Mouse (Mus musculus): ENCODE results near the gene Pde8b.

Gene Pde8b

DNA sequence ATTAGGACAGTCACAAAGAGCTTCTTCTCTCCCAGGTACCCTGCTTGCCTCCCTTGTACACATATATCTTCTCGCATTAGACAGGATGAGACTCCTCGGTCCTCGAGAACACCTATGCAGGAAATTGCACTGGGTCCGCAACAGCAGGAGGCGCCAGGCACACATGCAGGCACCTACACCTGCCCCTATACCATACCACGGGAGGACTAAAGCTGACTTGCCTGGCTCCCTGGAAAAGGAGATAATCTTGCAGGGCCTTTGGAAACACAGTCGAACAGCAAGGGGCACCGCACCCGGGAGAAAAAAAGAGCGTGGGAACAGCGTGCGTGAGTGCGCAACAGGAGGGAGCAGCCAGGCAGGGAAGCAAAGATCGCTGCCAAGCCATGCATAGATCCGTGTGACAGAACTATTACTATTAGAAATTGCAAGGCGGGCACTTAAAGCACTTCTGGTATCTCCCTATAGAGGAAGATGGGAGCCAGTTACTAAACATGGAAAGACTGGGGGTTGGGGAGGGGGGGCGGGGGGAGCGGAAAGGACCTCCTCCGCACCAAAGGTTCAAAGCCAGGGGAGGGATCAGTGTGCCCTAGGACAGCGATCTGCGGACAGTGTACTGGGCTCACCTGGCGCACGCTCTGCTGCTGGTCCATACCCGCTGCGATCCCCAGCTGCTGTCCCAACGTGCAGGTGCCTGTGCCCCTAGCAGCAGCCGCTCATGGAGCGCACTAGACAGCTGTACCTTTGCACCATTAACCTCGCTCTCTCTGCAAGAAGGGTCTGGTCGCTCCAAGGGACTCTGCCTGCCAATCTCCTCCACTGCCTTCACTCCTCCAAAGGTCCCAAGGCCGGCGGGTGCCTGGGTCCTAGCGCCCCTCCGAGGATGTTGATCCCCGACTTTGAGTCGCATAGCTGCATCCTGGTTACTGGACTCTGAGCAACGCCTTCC lies at the start of gene Pde8b:
TSS of gene Pde8b (minus strand) at position 826 of the 946 bp plus-strand sequence.
- DNase-seq (ENCODE audit: low spot score) = peak; percentile 47

DNA sequence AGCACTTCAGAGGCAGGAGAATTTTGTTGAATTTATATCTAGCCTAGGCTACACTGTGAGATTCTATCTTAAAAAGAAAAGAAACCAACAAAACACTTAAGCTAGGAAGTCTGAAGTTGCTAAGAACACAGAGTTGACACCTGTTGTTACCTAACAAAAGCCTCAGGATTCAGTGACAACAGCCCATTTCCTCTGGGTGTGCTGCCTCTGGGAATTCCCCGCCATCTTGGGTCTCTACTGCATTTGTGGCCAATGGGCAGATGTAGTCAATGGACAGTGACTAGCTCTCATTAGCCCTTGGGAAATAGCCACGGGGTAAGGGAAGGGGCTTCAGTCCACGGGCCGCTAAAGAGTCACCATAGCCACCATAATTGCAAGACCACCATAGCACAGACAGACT lies 41.8 kb upstream of the Pde8b start:
- DNase-seq (ENCODE audit: low spot score) = no peak

DNA sequence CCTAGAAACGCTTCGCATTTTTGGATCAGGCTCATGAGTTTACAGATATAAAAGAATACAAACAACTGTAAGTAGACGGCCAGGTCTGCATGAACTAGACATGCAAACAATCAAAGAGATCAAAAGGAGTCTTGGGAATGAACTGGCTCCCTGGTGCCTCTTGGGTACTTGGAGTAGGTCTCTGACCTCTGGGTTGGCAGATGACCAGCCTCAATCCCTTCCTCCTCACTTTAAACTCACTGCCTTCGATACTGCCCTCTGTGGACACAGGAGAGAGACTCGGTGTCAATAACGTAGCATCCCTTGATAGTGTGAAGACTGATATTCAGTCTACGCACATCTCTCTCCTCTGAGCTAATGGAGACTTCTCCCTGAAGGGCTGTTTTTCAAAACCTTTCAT lies 37.9 kb upstream of the Pde8b start:
- no peak for DNase-seq (ENCODE audit: low spot score)

DNA sequence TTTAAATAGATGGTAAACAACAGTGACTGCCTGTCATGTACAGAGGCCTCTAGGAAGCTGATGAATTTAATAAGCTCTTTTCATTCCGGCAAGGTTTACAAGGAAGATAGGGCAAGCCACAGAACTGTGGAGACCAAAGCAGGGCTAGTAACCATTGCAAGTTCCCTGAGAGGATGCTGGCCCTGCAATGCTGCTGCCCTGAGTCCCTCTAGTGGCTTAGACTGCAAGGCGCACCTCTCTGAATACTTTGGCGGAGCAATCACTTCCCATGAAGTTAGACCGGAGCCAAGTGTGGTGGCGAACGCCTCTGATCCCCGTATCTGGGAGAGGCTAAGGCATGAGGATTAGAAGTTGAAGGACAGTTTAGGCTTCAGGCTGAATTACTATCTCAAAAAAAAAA lies 36.9 kb upstream of the Pde8b start:
- DNase-seq (ENCODE audit: low spot score) = peak; percentile 72

DNA sequence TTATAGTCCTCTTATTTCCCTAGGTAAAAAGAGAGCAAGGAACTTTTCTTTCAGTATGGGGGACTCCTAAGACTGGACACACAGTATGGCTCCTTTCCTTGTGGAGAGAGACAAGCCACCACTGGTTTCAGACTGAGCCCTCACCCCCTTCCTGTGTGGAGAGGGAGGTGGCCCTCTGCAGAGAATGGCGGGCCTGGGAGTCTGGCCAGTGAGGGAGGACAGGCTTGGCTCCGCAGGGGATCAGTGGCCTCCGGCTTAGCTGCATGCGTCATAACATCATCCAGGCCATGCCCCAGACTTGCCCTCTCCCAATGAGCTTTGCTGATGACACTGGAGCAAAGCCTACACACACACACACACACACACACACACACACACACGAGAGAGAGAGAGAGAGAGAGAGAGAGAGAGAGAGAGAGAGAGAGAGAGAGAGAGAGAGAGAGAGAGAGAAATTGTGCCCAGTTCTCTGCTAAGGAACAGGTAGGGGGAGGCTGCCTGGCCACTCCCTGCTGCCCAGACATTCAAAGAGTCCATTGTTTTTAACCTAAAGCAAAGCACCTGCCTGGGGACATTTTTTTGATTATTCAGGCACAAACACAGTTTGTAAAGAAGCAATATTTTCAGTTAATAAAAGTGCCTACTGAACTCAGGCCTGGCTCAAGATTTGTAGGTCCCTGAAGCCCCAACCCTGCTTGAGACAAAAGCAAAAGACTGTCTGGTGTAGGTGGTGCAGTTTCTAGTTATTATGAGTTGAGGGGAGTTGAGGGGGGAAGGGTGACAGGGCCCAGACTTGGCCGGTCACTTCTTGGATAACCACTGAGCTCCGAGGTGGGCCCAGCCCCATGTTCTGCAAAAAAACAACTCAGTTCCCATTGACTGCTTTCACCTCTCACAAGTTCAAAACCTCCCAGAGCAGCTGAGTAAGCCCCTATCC lies 31.9 kb upstream of the Pde8b start:
- peak; percentile 45 for DNase-seq (ENCODE audit: low spot score)

DNA sequence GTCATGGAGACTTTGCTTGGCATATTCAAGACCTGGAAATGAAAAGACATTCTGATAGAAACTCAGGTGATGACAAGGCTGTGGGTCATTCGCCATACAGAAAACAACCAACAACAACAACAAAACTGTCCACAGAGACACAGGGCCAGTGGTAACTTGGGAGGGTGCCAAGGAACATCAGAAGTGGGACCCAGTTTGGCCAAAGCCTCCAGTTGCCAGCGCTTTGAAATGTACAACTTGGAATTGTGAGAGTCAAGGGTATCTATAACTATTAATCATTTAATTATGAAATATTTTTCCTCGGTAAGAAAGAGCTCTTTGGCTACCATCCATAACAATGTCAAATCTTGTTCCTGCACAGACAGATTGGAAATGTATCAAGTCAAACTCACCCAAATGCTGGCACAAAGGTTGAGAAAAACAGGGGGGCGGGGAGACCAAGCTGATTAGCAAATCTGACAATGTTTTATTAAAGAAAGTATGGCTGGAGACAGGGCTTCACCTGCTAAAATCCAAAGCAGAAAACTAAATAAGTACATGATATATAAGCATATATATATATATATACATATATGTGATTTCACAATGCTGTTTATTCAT lies 28.4 kb upstream of the Pde8b start:
- DNase-seq (ENCODE audit: low spot score) = no peak

DNA sequence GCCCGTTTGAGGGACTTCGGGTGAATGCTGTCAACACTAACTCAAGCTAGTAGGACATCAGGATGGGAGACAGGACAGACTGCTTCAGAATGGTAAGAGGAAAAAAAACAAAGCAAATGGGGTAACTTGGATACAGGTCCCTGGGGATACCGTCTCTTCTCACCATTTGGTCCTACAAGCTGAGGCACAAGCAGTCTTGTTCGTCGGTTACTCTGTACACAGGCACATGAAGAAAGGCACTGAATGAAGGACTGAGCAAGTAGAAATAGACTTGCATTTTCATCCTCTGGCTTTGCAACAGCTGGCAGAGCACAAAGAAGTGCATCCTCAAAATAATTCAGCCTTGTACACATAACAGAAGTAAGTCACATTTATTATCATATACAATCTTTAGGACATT lies 14.6 kb upstream of the Pde8b start:
- DNase-seq (ENCODE audit: low spot score) = no peak

DNA sequence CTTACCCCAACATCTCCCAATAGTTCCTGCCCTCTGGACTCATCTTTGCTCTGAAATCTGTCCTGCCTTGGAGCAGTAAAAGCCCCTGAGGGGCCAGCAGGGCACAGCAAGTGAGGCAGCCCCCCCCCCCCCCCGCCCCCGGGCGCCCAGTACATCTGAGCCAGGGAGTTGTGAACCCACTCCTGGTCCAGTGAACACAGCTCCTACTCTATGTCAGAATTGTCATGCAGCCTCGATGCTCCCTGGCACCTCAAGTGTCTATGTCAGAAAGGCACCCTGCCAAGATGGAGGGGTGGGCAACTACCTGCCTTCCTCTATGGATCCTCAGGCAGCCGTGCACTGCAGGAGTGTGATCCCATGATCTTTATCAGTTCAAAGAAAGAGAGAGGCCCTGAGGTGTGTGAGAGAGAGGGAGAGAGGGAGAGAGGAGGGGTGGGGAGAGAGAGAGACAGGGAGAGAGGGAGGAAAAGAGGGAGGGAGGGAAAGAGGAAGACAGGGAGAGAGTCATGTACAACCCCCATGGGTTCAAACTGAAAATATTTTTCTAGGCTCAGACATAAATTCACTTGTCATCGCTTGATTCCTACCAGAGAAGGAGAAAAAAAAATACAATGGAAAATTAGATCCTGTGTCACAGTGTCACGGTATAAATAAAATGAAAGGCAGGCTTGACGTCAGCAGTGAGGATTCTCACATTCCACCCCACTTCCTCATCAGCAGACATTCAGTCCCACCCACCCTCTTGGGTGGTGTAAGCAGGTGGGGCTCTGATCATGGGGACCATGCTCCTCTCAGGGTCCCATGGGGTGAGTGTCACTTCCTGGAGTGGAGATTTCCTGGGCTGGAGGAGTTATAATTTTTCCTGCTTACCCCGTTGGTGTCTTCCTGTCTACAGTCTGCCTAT lies 11.0 kb upstream of the Pde8b start:
- no peak for DNase-seq (ENCODE audit: low spot score)

DNA sequence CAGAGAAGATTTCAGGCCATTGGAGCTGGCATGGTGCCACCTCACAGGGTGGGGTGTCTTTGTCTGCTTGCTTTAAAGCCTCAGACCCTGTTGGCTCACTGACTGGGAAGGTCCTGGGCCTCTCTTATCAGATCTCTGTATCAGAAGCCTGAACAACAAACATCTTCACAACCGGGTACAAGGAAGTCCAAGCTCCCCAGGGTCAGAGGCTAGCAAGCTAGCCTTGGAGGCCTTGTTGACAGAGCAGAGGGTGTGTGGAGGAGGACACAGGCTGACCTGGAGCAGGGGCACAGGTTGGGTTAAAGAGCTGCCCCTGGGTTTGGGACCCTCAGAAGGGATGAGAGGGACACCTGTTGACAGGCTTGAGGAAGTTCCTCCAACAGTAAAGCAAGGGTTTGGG lies 10.3 kb upstream of the Pde8b start:
- peak; percentile 13 for DNase-seq (ENCODE audit: low spot score)

DNA sequence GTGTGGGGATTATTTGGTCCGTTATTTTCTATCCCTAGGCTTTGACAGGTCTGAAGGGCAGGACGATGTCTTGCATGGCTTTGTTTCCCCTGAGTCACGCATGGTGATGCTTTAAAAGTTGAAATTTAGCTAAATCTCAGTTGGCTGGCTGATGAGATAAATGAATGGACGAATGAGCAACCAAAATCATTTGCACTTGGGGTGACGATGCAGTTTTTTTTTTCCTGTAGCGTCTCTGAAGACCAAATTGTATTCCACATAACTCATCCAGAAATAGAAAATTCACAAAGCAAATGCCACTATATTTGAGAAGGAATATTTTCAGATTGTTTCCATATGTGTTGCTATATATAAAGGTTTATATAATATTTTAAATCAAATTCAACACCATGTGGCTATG lies 6.9 kb upstream of the Pde8b start:
- DNase-seq (ENCODE audit: low spot score) = no peak

DNA sequence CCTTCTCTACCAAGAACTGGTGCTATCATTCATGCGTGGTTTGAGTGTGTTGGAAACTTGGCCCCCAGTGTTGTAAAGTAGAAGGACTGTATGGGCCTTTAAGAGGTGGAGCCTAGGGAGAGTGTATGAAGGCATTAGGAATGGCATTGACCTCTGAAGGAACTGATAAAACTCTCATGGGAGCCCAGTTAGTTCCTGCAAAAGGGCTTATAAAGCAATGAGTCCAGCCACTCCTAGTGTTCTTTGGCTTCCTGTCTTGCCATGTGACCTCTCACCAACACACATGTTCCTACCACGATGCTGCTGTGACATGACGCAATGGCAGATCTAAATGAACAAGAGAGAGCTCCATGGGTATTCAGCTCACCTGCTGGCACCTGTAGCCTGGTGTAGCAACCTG lies 4.9 kb upstream of the Pde8b start:
- DNase-seq (ENCODE audit: low spot score) = no peak

DNA sequence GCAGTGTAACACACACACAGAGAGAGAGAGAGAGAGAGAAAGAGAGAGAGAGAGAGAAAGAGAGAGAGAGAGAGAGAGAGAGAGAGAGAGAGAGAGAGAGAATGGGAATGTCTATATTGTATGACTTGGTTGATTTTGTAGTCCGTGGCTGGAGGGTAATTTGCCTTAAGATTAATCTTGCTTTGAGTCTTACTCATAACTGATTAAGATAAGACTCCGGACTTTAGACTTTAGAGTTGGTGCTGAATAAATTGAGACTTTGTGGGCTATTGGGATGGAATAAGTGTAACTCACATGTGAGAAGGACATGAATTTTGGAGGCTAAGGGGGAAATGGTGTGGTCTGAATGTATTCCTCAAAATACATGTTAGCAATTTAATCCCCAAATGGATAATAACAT lies 7.1 kb downstream of the Pde8b start:
- no peak for DNase-seq (ENCODE audit: low spot score)

DNA sequence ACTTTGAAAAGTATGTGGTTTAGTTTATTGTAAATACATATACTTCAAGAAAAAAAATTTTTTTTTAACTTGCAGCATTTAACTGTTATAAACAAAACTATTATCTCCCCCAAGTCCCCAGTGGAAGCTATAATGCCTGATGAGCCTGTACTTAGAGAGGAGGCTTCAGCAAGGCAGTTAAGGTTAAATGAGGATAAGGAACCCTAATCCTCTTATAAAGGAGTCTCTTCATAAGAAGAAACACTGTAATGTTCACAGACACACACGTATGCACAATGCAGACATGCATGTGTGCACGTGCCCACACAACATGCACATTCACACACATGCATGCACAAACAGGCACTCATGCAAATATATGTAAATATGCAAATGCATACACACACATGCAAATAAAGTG lies 12.6 kb downstream of the Pde8b start:
- DNase-seq (ENCODE audit: low spot score) = no peak

DNA sequence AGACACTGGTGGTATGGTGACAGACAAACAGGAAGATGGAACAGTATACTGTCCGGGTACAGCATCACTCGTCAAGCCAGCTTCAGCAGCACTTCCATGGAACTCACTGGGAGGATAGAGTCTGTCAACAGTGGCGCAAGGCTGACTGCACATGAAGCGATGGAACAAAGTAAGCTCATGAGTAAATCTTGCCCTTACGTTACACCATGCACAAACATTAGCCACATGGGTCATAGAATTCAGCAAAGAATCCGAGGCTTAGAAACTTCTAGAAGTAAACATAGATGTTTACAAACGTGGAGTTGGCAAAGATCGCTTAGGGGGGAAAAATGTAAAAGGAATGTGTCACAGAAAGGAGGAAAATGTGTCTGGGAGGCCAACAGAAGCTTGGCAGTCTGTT lies 14.9 kb downstream of the Pde8b start:
- DNase-seq (ENCODE audit: low spot score) = no peak

DNA sequence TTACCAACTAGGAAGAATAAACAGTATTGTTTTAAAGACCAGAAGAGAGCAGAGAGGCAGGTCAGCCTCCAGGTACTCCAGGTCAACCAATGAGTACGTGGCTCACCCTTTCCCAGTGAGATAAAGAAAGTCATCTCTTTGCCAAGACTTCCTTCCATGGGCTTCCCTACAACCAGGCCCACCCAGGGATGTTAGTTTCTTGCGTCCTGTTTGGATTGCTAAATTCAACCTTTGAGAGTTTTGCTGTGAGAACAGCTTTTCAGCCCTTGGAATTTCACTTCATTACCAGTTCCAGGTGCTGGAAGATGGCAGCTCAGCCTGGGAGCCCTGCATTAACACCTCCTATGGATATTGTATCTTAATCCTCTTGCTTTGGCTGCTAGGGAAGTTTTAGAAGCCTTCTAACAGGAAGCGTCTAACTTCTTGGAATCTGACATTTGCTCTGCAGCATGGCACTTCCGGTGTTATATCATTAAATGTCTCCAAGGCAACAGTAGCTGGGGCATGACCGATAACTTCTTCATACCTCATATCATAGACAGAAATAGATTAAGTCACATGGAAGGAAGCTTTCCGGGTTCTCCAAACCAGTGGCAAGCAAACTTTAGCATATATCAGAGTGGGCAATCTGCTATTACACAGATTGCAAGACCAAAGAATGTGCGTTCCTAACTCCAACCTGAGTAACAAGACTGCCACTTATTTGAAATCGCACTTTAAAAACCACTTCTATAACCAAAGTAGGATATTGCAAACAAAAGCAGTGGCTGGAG lies 18.6 kb downstream of the Pde8b start:
- DNase-seq (ENCODE audit: low spot score) = no peak

DNA sequence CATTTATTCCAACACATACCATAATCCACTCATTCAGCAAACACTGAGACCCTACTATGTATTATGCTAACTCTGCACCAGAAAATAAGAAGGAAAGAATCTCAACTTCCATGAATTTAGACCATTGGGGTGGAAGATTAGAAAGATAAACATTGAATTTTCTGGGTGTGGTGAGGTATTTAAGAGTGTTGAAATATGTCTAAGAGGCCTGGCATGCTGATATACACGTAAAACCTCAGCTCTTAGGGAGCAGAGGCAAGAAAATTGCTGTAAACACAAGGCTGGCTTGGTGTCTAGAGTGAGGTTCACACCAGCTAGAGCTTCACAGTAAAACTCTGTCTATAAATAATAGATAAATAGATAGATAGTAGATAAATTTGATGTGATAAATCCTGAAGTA lies 19.8 kb downstream of the Pde8b start:
- no peak for DNase-seq (ENCODE audit: low spot score)

DNA sequence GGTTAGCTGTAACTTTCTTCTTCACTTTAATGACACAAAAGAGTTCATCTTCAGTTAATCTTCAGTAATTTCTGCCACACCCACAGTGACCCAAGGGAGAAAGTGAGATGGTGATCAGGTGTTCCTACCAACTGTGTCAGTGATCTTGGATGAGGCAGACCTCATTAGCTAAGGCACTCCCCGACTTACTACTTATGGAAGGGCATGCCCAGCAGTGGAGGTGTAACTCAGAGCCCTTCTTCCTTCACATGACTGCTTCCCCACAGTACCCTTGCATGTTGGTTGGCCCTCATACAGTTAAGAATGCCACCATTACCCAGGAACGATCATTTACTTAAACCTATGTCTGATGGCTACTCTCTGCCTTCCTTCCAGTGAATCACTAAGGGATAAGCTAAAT lies 25.6 kb downstream of the Pde8b start:
- no peak for DNase-seq (ENCODE audit: low spot score)

DNA sequence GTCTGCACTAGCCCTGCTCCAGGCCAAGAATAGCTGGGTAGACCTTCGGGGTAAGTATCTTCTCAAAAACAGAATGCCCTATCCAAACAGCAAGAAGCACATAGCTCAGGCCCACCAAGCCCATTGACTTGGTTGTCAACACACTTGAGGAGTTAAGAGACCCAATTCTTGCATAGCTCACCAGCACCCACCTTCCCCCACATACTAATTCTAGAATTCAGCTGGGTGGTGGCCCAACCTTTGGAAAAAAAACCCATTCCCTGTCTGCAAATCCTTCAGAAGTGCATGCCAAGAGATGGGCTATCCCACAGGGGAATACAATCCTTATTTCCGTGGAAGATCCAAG lies 26.7 kb downstream of the Pde8b start:
- no peak for DNase-seq (ENCODE audit: low spot score)

DNA sequence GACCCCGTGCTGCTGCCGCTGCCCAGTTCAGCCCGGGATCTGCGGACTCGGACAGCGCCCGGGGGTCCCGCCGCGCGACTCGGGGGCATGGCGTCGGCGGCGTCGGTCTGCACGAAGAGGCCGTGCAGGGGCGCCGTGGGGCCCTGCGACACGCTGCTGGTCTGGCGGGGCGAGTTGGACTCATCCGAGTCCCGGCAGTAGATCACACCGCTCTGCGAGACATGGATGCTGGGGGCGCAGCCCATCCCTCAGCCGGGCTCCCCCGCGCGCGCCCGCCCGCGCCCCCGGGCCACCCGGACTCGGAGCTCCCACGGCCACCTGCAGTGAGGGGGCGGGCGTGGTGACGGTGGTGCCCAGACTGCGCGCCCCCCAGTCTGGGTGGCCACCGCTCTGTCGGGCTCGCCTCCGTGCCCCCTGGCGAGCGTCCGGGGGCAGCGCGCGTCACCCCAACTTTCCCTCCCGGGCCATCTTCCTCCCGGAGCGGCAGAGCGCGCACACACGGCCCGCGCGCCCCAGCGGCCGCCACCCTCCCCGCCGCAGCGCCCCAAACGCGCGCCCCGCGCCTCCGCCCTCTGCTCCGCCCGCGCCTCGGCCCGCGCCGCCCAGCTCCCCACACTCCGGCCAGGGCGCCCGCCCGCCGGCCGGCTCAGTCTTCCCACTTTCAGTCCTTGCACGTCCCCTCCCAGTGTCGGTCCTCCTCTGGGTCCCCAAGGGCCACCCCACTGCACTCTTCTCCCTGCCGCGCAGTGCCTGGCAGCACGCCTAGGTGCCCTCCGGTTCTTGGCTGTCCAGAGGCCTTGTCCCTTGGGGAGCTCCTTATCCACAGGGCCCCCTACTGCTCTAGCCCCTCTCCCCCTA lies 27.3 kb downstream of the Pde8b start:
- DNase-seq (ENCODE audit: low spot score) = peak; percentile 57
